Mouse (Mus musculus) bone marrow, adult 2 months (tissue): Measurements from ENCODE around the gene Clptm1. TPM values are rescaled to one million over a fixed set of nuclear protein-coding genes. Genes with fewer than 3 reads are reported as not detected.

ENCODE experiments used
- H3K27ac ChIP-seq: fragments of 200-500 bp; 2 replicates; pipeline ENCODE4 v1.5.1; 2012; ENCODE audit warnings: low read depth, mild to moderate bottlenecking, control low read depth, inconsistent platforms, low read length; ENCODE audit not compliant: control insufficient read depth, poor library complexity, insufficient read depth
- H3K4me1 ChIP-seq: fragments of 200-500 bp; 2 replicates; pipeline ENCODE4 v1.6.1; 2011; ENCODE audit warnings: low read length; ENCODE audit not compliant: control insufficient read depth, insufficient read depth
- H3K4me3 ChIP-seq: fragments of 200-500 bp; replicated peaks from 2 replicates; pipeline ENCODE3; 2011; ENCODE audit warnings: mild to moderate bottlenecking, low read depth, low read length, control low read depth; ENCODE audit not compliant: control insufficient read depth
- CTCF ChIP-seq: fragments of 200-500 bp; IDR thresholded peaks from 2 replicates; pipeline ENCODE4 v1.5.1; 2011; ENCODE audit warnings: low read length, control low read depth; ENCODE audit not compliant: control insufficient read depth, insufficient read depth
- POLR2A ChIP-seq: fragments of 200-500 bp; IDR thresholded peaks from 2 replicates; pipeline ENCODE4 v1.6.1; 2011; ENCODE audit warnings: low read depth, mild to moderate bottlenecking, control low read depth, low read length, borderline replicate concordance; ENCODE audit not compliant: control insufficient read depth
- WGBS: fragments of 180-500 bp; shearing (Covaris S2); methylation state at CpG from one replicate; pipeline ENCODE4 v1.1.7; 2018; 5-methylcytosine and 5-hydroxymethylcytosine counted together
- polyA plus RNA-seq: library from polyadenylated mRNA; stranded (reverse); fragments of >200 nt; gene quantifications from 2 replicates; pipeline ENCODE4 v1.2.4, GENCODE M21; 2011; ENCODE audit warnings: low replicate concordance; ENCODE audit not compliant: missing spikeins, insufficient read depth, insufficient read length

The Clptm1 gene
- polyA plus RNA-seq, 1 experiment, result 31.2 TPM

DNA sequence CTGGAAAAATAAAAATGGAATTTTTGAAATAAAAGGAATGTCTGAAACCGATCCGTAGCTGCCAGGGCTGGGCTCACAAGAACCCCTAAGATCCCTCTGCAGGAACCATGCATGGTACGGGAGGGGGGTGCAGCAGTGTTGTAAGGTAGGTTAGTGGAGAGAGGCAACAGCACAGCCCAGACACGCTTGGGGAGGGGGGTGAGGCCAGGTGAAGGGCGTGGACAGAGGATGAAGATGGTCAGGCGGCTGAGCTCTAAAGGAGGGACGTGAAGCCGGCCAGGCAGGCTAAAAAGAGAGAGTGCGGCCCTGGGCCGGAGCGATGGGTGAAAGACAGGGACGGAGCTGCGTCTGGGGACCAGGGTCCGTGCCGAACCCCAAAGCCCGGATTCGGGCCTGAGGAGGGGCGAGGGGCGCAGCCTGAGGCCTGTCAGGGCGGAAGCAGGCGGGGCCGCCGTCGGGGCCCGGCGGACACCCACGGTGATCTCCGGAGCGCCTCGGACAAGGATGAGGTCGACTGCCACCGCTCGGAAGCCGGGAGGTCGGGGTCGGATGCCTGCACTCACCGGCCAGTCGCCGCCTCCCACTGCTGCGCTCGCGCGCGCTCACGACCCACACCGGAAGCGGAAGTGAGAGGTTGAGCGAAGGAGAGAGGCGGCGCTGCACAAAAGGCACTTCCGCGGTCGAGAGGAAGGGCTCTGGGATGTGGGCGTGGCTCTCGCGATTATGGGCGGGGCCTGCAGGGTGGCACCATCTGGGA, 60.8 kb downstream of the Clptm1 start, which contains the start of gene Clasrp:
Gene Clasrp (minus strand): TSS at position 638 of the 757 bp plus-strand sequence.
- TF ChIP-seq POLR2A (peak; percentile 88; the same call in 1 of the 2 replicates), CTCF (no peak)
- H3K4me3 ChIP-seq, result peak within 1 kb of the TSS; percentile 98
- WGBS, result 1% methylated on average over 57 of the region's 57 CpGs
- H3K27ac ChIP-seq, result peak within 1 kb of the TSS; percentile 76
- H3K4me1 ChIP-seq, result peaks cover 3% of the 10 kb centered on the region; the same call in 1 of the 2 replicates

DNA sequence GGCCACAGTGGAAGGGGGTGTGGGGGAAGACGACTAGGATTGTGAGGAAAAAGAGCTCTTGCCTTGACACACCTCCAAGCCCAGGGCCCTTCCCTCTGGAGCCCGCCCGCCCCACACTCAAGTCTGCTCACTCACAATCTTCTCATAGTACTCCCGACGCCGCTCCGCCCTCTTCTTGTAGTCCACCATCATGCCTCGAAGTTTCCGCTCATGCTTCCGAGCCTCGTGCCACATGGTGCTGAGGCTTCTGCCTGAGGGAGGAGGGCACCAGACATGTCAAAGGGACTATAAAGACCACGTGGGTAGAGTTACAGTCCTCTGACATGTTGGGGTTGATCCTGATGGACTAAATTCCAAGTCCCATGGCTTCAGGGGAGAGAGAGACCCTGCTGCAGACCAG, 61.8 kb downstream of the Clptm1 start:
- 76% methylated on average over 12 of the region's 12 CpGs for whole genome bisulfite sequencing
- no peak for TF ChIP-seq POLR2A
- H3K27ac ChIP-seq, result no peak overlapping the region
- H3K4me1 ChIP-seq, result peaks cover 3% of the 10 kb centered on the region; the same call in 1 of the 2 replicates
- no peak overlapping the region for H3K4me3 ChIP-seq

DNA sequence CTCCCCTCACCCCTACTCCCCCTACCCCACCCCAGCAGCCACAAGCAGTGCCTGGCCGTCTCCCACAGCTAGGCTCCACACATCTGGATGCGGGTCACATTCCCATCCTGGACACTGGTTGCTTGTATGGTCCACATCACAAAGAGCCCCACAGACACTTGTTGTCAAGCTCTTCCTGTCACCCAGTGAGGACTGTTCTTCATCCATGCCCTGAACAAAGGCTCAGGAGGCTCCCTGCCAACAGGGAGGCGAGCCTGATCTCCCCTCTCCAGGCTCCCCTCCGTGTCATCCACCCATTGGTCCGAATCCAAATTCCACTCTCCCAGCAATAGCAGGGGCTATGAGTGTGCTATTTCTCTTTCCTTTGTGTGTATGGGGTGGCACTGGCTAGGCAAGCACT, 64.3 kb downstream of the Clptm1 start:
- WGBS, result 39% methylated on average over 5 of the region's 5 CpGs
- Histone ChIP-seq H3K27ac (no peak overlapping the region), H3K4me3 (no peak overlapping the region), H3K4me1 (peaks cover 3% of the 10 kb centered on the region; the same call in 1 of the 2 replicates)
- TF ChIP-seq CTCF, result no peak
- TF ChIP-seq POLR2A, result no peak

DNA sequence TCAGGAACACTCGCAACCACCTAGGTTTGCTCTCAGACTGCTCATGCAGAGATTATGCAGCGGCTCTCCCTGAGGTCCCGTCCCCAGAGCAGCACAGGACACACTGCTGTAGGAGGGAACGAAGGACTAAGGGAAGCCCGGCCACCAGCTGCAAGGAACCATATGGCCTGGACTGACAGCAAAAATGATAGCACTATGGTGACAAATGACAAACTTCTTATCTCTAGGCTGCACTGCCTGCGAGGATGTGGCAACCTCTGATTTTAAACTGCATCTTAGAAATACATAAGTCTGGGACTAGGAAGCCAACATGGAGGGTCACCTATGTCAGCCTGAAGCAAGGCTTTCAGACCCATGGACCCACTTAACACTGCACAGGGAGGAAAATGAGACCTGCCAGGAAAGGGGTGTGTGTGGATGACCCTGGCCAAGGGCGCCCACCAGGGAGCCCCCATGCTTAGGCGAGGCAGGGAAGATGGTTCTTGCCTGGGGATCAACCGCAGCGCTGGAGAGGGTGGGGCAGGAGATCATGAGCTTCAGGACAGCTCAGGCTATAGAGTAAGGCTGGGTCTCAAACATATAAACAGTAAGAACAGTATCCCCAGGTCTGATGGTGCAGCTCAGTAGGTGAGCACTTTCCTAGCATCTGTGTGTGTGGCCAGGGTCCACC, 71.6 kb downstream of the Clptm1 start:
- no peak overlapping the region for H3K27ac ChIP-seq

DNA sequence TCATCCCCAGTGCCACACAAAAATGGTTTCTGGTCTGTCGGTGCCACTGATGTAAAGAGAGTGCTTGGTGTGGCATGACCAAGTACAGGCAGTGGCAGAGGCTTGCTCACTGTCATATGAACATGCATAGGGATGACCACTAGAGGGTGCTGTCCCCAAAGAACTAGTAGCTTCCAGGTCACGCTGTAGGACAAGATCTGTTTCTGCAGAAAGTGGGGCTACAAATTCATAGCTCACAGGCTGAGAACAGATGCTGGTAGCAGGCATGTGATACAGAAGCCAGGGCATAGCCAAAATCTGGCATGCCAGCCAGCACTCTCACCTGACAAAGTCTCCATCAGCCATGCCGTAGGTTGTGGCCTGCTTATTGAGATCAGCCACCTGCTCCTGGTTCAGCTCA, 74.9 kb downstream of the Clptm1 start:
- WGBS, result 48% methylated on average over 3 of the region's 3 CpGs
- Histone ChIP-seq H3K4me1 (no peaks in the 10 kb centered on the region), H3K4me3 (no peak overlapping the region), H3K27ac (no peak overlapping the region)
- TF ChIP-seq POLR2A (no peak), CTCF (peak; percentile 83)

More for the DNA sequence above, 71.6 kb downstream of the Clptm1 start:
- Histone ChIP-seq H3K4me1 (no peaks in the 10 kb centered on the region), H3K4me3 (no peak overlapping the region)
- TF ChIP-seq POLR2A (no peak), CTCF (no peak)
- WGBS, result 73% methylated on average over 10 of the region's 10 CpGs

DNA sequence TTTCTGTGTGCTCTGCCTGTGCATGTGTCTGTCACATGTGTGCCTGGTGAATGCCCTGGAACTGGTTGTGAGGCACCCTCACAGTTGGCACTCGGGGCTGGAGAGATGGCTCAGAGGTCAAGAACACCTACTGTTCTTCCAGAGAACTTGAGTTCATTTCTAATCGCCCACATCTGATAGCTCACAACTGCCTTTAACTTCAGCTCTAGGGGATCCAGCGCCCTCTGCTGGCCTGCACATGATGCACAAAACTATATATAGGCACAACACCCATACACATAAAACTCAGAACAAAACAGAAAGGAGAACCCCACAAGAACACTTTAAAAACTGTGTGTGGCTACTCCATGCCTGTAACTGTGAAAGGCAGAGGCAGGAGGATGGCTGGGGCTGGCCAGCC, 75.6 kb downstream of the Clptm1 start:
- H3K27ac ChIP-seq, result no peak overlapping the region
- H3K4me1 ChIP-seq, result no peaks in the 10 kb centered on the region
- no peak overlapping the region for H3K4me3 ChIP-seq
- WGBS, result 53% methylated on average over 3 of the region's 3 CpGs
- TF ChIP-seq CTCF, result peak; percentile 72
- no peak for TF ChIP-seq POLR2A

DNA sequence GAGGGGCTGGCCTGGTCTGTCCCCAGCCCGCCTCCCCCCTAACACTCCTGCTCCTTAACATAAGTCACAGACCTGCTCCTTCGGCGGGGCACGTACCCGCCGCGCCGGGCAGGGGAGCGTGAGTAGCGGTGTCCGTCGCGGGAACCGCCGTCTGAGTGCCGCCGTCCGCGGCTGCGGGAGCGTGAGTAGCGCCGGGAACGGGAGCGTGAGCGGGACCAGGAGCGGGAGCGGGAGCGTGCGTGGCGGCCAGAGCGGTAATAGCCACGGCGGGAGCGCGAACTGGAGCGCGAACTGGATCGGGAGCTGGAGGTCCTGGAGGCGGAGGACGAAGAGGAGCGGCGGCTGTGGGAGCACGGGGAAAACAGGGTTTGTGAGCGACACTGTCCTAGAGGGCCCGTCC, 78.6 kb downstream of the Clptm1 start:
- no peak overlapping the region for H3K27ac ChIP-seq
- 97% methylated on average over 46 of the region's 46 CpGs for WGBS
- H3K4me3 ChIP-seq, result no peak overlapping the region
- H3K4me1 ChIP-seq, result no peaks in the 10 kb centered on the region
- TF ChIP-seq POLR2A (no peak), CTCF (no peak)

Other genes starting within 250 kb of the Clptm1 start
- gene Mark4, start 206.2 kb downstream of the Clptm1 start, polyA plus RNA-seq, result 10.1 and 14.6 TPM in 2 replicates
- 4.2 and 10.3 TPM in 2 replicates for gene Exoc3l2, start 201.7 kb downstream of the Clptm1 start, polyA plus RNA-seq
- 4.4 and 8.0 TPM in 2 replicates for gene Bloc1s3, start 156.7 kb downstream of the Clptm1 start, polyA plus RNA-seq
- 12.4 and 12.7 TPM in 2 replicates for gene Trappc6a, start 156.6 kb downstream of the Clptm1 start, polyA plus RNA-seq
- not detected in 2 replicates for gene Nkpd1, start 147.2 kb downstream of the Clptm1 start, polyA plus RNA-seq
- 71.6 and 93.5 TPM in 2 replicates for gene Ppp1r37, start 102.0 kb downstream of the Clptm1 start, polyA plus RNA-seq
- gene Zfp296, start 87.7 kb downstream of the Clptm1 start, polyA plus RNA-seq, result 2.8 and 3.0 TPM in 2 replicates
- gene Gemin7, start 87.4 kb downstream of the Clptm1 start, polyA plus RNA-seq, result 52.9 and 74.3 TPM in 2 replicates
- 64.7 and 98.2 TPM in 2 replicates for gene Clasrp, start 60.5 kb downstream of the Clptm1 start, polyA plus RNA-seq
- 6.4 and 12.0 TPM in 2 replicates for gene Relb, start 35.6 kb downstream of the Clptm1 start, polyA plus RNA-seq
- 13.2 TPM in 1 of 2 replicates, not detected in the other for gene Apoc2, start 12.9 kb upstream of the Clptm1 start, polyA plus RNA-seq
- gene Gm44805, start 16.4 kb upstream of the Clptm1 start, polyA plus RNA-seq, result 7.6 TPM in 1 of 2 replicates, not detected in the other
- gene Apoc4, start 16.4 kb upstream of the Clptm1 start, polyA plus RNA-seq, result 3.6 and 18.7 TPM in 2 replicates
- 48.3 and 137 TPM in 2 replicates for gene Apoc1, start 27.6 kb upstream of the Clptm1 start, polyA plus RNA-seq
- 205 and 422 TPM in 2 replicates for gene Apoe, start 34.2 kb upstream of the Clptm1 start, polyA plus RNA-seq
- 19.2 and 19.3 TPM in 2 replicates for gene Tomm40, start 50.4 kb upstream of the Clptm1 start, polyA plus RNA-seq
- gene Nectin2, start 85.5 kb upstream of the Clptm1 start, polyA plus RNA-seq, result 1.9 and 4.7 TPM in 2 replicates
- 0.79 and 4.5 TPM in 2 replicates for gene Bcam, start 106.0 kb upstream of the Clptm1 start, polyA plus RNA-seq
- not detected in 2 replicates for gene Cblc, start 131.8 kb upstream of the Clptm1 start, polyA plus RNA-seq
- 6.4 and 13.0 TPM in 2 replicates for gene Bcl3, start 157.7 kb upstream of the Clptm1 start, polyA plus RNA-seq
- not detected in 2 replicates for gene Gm19345, start 187.0 kb upstream of the Clptm1 start, polyA plus RNA-seq
- gene Ceacam16, start 196.3 kb upstream of the Clptm1 start, polyA plus RNA-seq, result 3.8 and 8.2 TPM in 2 replicates
- not detected in 2 replicates for gene Ceacam19, start 222.9 kb upstream of the Clptm1 start, polyA plus RNA-seq